Mouse (Mus musculus): Measurements from ENCODE around the gene Vmn2r8. TPM values are rescaled to one million over a fixed set of nuclear protein-coding genes. Genes with fewer than 3 reads are reported as not detected.
"Not testable (repeated sequence)": the region's sequence is repeated elsewhere in the genome, so short reads cannot be mapped to it uniquely, and the experiment has no call there.

Vmn2r8 gene
- total and polyA plus RNA-seq, 3 experiments = not detected

DNA sequence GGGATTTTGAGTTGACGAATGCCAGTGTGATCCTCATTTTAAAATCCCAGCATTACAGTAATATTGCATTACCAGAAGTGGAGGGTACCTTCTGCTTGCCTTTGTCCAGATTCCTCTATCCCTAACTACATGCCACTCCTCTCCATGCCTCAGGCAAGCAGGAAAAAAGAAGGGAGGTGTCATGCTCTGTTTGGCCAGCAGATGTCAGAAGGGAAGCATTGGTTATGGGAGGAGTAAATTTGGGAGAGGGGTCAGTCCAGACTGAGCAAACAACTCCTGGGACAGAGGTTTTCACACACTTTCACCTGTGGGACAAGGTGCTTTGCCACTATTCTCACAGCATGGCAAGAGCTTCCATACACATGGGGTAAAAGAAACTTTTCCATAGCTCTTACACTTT is 18.3 kb downstream of the Vmn2r8 start:
- peak; percentile 43 for TF ChIP-seq CTCF (IDR thresholded peaks at IDR 0.05)
- H3K79me2 ChIP-seq (replicated peaks; ENCODE audit: control insufficient read depth, insufficient read depth, low read length); H3K27me3 ChIP-seq (ENCODE audit: control insufficient read depth, insufficient read depth, low read length); H3K4me1 ChIP-seq (ENCODE audit: control insufficient read depth, insufficient read depth, low read length); H3K4me3 ChIP-seq; H3K27ac ChIP-seq; intact Hi-C loops (cut with DNase I); DNase-seq; H3K36me3 ChIP-seq (ENCODE audit: control insufficient read depth, insufficient read depth, low read length); H3K9ac ChIP-seq (ENCODE audit: low read depth, low read length): not testable (repeated sequence)
- WGBS = 27% methylated on average over 1 of the region's 1 CpGs

- intact Hi-C loops (cut with DNase I) = no loop called here
- Histone ChIP-seq H3K79me2 (replicated peaks; ENCODE audit: control insufficient read depth, insufficient read depth, low read length) (no peaks in the 10 kb centered on the region), H3K27me3 (ENCODE audit: control insufficient read depth, insufficient read depth, low read length) (no peaks in the 10 kb centered on the region), H3K4me3 (no peak within 1 kb of the TSS), H3K36me3 (ENCODE audit: control insufficient read depth, insufficient read depth, low read length) (no peaks in the 10 kb centered on the region), H3K4me1 (ENCODE audit: control insufficient read depth, insufficient read depth, low read length) (no peaks in the 10 kb centered on the region), H3K9ac (ENCODE audit: low read depth, low read length) (no peak within 1 kb of the TSS), H3K27ac (no peak within 1 kb of the TSS)
- 69% methylated on average over 40 of the region's 40 CpGs for WGBS
- no peak for DNase-seq
- TF ChIP-seq POLR2A (IDR thresholded peaks at IDR 0.05; ENCODE audit: insufficient read depth, low read depth, low read length) (no peak), EP300 (IDR thresholded peaks at IDR 0.05; ENCODE audit: insufficient read depth, low read depth, low read length) (no peak), CTCF (IDR thresholded peaks at IDR 0.05) (no peak)
Measured at GRCm38 (mm10) chr5:108774630-108775306, 33.9 kb downstream of the Vmn2r8 start, which contains the start of gene Rnf212. Rnf212 (minus strand) TSS chr5:108774982.

- H3K36me3 ChIP-seq (ENCODE audit: control insufficient read depth, insufficient read depth, low read length) = no peaks in the 10 kb centered on the region
- no peaks in the 10 kb centered on the region for H3K27me3 ChIP-seq (ENCODE audit: control insufficient read depth, insufficient read depth, low read length)
- H3K27ac ChIP-seq = no peak overlapping the region
- 83% methylated on average over 2 of the region's 2 CpGs for WGBS
- no peak overlapping the region for H3K4me3 ChIP-seq
- intact Hi-C loops (cut with DNase I) = no loop called here
- no peaks in the 10 kb centered on the region for H3K4me1 ChIP-seq (ENCODE audit: control insufficient read depth, insufficient read depth, low read length)
- no peaks in the 10 kb centered on the region for H3K79me2 ChIP-seq (replicated peaks; ENCODE audit: control insufficient read depth, insufficient read depth, low read length)
- no peak for DNase-seq
- H3K9ac ChIP-seq (ENCODE audit: low read depth, low read length) = no peak overlapping the region
- no peak for TF ChIP-seq EP300 (IDR thresholded peaks at IDR 0.05; ENCODE audit: insufficient read depth, low read depth, low read length)
Measured at GRCm38 (mm10) chr5:108760002-108760401, 48.6 kb downstream of the Vmn2r8 start.

DNA sequence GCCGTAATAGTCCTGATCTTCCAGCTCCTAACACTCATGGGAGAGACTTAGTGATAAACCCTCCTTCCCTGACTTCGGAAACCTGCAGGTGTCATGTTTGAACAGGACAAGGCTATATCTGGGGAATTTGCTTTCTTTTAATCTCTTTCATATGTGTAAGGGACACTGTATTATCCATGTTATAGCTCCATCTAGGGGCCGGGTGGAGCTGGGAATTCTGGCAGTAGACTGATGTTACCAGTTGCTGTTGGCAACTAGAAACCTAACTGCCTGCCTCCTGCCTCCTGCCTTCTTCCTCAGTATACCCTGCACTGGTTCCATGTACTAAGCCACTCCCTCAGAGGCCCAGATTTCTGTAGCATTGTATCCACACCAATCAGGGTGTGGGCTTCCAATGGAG is 50.3 kb downstream of the Vmn2r8 start:
- H3K36me3 ChIP-seq (ENCODE audit: control insufficient read depth, insufficient read depth, low read length) = no peaks in the 10 kb centered on the region
- intact Hi-C loops (cut with DNase I) = no loop called here
- H3K27ac ChIP-seq = no peak overlapping the region
- no peaks in the 10 kb centered on the region for H3K4me1 ChIP-seq (ENCODE audit: control insufficient read depth, insufficient read depth, low read length)
- 53% methylated on average over 3 of the region's 3 CpGs for WGBS
- no peak for DNase-seq
- H3K9ac ChIP-seq (ENCODE audit: low read depth, low read length) = no peak overlapping the region
- no peaks in the 10 kb centered on the region for H3K79me2 ChIP-seq (replicated peaks; ENCODE audit: control insufficient read depth, insufficient read depth, low read length)
- no peak overlapping the region for H3K4me3 ChIP-seq
- no peak for TF ChIP-seq EP300 (IDR thresholded peaks at IDR 0.05; ENCODE audit: insufficient read depth, low read depth, low read length)
- peak; percentile 62 for TF ChIP-seq CTCF (IDR thresholded peaks at IDR 0.05)
- no peaks in the 10 kb centered on the region for H3K27me3 ChIP-seq (ENCODE audit: control insufficient read depth, insufficient read depth, low read length)

DNA sequence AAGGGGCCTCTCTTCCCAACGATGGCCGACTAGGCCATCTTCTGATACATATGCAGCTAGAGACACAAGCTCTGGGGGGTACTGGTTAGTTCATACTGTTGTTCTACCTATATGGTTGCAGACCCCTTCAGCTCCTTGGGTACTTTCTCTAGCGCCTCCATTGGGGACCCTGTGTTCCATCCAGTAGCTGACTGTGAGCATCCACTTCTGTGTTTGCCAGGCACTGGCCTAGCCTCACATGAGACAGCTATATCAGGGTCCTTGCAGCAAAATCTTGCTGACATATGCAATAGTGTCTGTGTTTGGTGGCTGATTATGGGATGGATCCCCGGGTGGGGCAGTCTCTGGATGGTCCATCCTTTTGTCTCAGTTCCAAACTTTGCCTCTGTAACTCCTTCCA is 57.4 kb downstream of the Vmn2r8 start:
- H3K9ac ChIP-seq (ENCODE audit: low read depth, low read length); intact Hi-C loops (cut with DNase I); H3K27me3 ChIP-seq (ENCODE audit: control insufficient read depth, insufficient read depth, low read length); H3K79me2 ChIP-seq (replicated peaks; ENCODE audit: control insufficient read depth, insufficient read depth, low read length); H3K4me1 ChIP-seq (ENCODE audit: control insufficient read depth, insufficient read depth, low read length); H3K27ac ChIP-seq; DNase-seq; H3K36me3 ChIP-seq (ENCODE audit: control insufficient read depth, insufficient read depth, low read length); H3K4me3 ChIP-seq: not testable (repeated sequence)
- 78% methylated on average over 4 of the region's 4 CpGs for WGBS

- WGBS = 53% methylated on average over 5 of the region's 5 CpGs
- intact Hi-C loops (cut with DNase I) = no loop called here
- H3K36me3 ChIP-seq (ENCODE audit: control insufficient read depth, insufficient read depth, low read length) = no peaks in the 10 kb centered on the region
- H3K4me3 ChIP-seq = no peak overlapping the region
- H3K27ac ChIP-seq = no peak overlapping the region
- DNase-seq = no peak
- H3K4me1 ChIP-seq (ENCODE audit: control insufficient read depth, insufficient read depth, low read length) = no peaks in the 10 kb centered on the region
- no peaks in the 10 kb centered on the region for H3K27me3 ChIP-seq (ENCODE audit: control insufficient read depth, insufficient read depth, low read length)
- H3K79me2 ChIP-seq (replicated peaks; ENCODE audit: control insufficient read depth, insufficient read depth, low read length) = no peaks in the 10 kb centered on the region
- TF ChIP-seq CTCF (IDR thresholded peaks at IDR 0.05) = no peak
- TF ChIP-seq POLR2A (IDR thresholded peaks at IDR 0.05; ENCODE audit: insufficient read depth, low read depth, low read length) = no peak
- TF ChIP-seq EP300 (IDR thresholded peaks at IDR 0.05; ENCODE audit: insufficient read depth, low read depth, low read length) = no peak
- H3K9ac ChIP-seq (ENCODE audit: low read depth, low read length) = no peak overlapping the region
Measured at GRCm38 (mm10) chr5:108750328-108751210, 58.1 kb downstream of the Vmn2r8 start.
